Mouse (Mus musculus) lung, postnatal 10 days (tissue): ENCODE measurements at regions not wholly inside any gene's neighbourhood (a gene's known extent, or its start where the extent isn't known, plus 50 kb on each side); places are given as distances from the start of the nearest gene placed in this dataset.
A peak's percentile ranks its signal among the peaks of the same experiment; 100 is the strongest.

Experiments used
- DNase-seq: peaks from one replicate; pipeline ENCODE4 v3.0.0; 2021

DNA sequence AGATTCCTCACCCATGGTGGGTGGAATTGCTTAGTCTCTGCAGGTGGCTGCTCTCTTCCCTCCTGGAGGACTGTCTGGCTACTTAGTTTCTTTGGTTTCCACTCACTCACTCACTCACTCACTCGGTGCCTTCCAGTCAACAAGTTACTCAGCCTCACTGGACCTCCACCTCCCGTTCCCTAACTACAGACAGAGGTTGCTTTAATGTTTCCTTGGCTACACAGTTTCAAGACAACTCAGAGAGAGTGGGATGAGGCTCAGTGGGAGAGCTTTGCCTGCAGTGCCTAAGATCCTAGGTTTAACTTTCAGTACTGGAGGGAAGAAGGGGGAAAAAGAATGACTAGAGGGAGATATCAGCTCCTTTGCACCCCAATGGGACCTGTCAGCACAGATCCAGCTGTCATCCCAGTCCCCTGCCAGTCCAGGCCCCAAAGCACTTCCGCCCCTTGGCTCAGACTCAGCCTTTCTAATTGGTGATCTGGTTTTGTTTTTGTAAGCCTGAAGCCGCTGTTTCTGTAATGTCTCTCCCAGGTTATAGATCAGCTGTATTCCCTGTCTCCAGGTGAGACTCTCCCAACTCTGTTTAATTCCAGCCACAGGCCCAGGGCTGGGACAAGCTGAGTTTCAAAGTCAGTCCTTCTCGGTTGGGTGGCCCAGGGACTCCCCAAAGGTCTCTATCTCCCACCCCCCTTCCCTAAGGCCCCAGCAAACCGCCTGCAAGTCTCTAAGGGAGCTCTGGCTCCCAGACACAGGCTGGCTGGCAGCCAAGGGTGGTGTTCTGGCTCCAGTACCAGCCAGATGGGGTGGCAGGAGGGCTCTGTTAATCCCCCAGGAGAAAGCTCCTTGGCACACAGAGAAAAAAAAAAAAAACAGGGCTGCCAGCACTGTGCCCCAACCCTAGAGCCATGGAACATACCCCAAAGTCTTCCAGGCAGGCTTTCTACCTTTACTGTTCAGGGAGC, 60.5 kb upstream of the Cdon start:
- DNase-seq: peak; percentile 38

DNA sequence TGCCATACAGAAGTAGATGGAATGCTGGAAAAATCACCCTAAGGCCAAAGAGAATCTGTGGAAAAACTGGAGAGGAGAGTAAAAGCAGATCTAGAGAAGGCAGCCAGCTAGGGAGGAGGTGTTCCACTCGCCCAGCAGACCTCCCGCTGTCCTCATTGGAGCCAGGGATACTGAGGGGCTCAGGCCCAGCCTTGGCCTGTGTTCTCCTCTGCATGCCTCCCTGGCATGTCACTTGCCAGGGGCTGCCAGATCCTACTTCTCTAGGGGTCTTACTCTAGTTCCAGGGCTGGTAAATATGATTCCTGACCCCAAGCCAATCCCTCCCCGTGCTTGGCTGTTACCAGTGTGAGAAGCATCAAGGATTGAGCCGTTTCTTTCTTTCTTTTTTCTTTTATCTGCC, 59.5 kb upstream of the Cdon start:
- DNase-seq: no peak

DNA sequence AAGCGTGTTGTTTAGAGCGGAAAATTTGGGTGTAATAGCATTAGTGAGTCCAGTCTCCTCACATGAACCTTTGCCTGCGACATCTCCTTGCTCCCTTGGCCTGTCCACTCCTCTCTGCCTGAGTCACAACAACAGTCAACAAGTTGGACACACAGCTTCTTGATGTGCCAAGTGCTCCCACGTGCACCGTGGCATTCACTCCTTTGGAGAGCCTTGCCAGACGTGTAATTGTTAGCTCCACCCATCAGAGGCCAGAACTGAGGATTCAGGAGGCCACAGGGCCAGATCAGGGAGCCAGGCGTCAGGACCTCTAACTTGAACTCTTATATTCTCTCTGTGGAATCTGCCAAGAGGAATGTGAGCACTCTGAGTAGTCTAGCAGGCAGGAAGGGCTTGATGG, 58.7 kb upstream of the Cdon start:
- peak; percentile 25 for DNase-seq

DNA sequence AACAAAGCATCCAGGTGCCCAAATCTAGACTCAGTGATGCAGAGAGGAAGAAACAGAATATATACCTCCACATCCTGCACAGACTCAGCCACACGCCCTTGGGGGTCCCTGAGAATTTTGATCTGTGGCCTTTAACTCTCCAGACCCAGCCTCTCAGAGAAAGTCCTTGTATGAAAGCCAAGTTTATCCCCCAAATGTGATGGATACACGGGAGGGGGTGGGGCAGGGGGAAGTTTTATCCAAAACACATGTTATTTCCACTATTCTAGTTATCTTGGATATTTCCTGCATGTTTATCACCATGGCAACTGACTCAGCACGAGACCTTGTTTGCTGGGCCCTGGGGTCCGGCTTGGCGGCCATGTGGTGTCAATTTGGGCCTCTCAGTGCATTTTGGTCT, 57.8 kb upstream of the Cdon start:
- DNase-seq: no peak

DNA sequence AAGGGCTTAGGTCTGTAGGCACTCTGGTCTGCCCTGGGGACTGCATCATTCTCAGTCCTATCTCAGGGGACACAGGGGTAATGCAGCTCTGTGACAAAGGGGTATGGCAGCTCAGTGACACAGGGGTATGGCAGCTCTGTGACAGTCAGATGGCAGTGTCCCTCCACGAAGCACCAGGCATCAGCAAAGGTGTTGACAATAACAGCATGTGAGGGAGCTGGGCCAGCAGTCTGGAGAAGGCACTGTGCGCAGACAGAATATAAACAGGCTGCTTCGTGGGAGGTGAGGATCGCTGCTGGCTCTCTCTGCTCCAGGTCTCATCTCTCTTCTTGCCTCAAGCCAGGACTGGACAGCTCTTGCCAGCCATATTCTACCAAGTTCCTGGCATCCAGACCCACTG, 57.0 kb upstream of the Cdon start:
- DNase-seq: no peak

DNA sequence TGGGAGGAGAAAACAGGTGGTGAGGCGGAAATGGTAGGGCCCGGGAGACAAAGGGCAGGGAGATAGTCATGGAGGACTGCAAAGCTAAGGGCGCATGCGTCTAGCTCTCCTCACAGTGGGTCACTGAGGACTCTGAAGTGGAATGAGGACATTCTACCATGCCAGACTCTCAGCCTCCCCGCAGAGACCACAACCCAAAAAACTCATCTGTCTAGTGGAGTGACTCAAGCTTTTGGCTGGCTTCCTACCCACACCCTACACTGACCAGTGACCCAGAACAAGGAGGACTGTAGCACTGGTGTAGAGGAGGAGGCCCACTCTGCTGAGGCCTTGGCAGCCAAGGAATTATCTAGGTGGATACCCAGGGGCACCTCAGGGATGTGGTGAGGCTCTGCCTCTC, 55.0 kb upstream of the Cdon start:
- DNase-seq: no peak

DNA sequence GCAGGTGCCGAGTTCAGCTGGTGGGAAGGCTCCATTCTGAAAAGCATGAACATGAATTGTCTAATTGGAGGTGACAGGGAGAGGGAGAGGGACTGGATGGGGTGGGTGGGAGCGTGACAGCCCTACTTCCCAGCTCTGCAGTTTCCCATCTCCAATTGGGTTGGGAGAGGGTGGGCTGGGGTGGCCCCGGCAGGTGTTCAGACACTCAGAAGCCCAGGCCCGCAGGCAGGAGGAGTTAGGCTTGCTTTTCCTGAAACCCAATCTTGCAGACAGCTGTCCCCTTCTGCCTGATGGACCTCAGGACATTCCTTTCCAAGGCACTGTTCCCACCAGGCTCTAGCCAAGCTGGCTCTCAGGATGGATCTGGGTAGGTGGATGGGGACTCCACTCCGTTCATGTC, 51.9 kb upstream of the Cdon start:
- DNase-seq: no peak

DNA sequence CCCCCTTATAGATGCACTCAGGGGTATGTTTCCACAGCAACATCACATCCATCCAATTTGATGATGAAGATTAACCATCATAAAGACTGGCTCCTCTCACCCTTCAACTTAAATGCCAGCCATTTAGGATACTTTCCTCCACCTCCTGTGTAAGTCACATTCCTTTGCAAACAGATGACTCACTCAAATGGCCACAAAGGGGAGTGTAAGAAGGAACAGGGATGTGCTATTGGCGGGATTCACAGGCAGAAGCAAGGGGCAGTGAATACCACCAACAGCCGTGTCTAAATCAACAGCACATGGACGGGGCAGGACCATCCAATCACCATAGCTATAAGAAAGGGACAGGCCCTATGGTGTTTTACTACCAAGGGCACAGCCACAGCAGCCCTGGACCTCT, 50.9 kb upstream of the Cdon start:
- DNase-seq: no peak

DNA sequence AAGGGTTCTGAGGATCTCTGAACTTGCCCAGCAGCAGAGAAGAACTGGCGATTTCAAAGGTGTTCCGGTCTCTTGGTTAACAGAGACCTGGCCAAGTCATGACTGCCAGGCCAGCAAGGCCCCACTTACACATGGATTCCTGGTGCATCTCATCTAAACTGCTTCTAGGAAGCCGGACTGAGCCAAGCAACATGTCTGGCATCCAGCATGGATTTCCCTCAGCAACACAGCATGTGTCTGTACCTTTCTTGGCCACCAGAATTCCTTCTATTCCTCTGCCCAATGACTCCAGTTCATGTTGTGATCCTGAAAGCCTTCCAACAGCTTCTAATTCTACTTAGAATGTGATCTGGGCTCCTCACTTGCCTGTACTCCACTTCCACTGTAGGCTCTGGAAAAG, 50.0 kb upstream of the Cdon start:
- DNase-seq: no peak
